Mouse (Mus musculus): ENCODE measurements around the gene 2410015M20Rik. TPM values are rescaled to one million over a fixed set of nuclear protein-coding genes. Genes with fewer than 3 reads are reported as not detected.

Gene 2410015M20Rik
- 228 and 238 TPM in 2 replicates for polyA plus RNA-seq (2012; rRNA removed)

GRCm38 (mm10) chr17:56609452-56610171 is at the start of gene 2410015M20Rik:
Gene 2410015M20Rik (minus strand): TSS chr17:56609771.

DNA sequence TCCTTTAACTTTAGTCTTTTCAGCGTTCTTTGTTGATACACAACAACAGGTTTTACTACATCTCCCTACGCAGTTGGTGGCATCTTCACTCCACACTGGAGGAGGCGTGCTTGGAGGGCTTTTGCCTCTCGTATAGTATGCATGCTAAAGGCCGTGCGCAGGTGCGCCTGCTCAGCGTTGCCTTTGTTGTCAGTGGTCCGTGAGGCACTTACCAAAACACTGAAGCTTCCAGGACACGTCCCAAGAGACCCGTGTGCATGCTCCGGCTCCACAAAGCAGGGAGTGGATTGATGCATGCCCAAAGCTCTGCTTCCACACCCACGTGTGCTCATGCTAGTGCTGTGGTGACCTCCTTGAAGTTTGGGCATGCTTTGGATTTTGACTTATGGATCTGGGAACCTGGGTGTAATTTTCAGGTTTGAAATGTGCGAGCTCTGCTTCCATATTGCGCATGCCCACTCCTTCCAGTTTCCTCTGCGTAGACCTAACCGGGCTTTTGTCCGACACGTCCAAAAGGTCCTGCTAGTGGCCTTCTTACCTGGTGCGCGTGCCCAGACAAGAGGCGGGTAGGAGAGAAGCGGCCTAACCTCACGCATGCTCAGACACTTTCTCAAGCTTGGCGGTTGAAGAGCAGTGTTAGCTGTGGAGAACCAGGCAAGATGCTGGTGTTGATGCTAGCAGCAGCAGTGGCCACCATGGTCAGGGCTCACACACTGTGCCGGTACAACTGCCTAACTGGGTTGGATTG is 18.1 kb upstream of the 2410015M20Rik start, which contains the start of gene Catsperd:
Gene Catsperd (plus strand): TSS at position 614 of the 748 bp plus-strand sequence.

GRCm38 (mm10) chr17:56626754-56627470 is 17.3 kb upstream of the 2410015M20Rik start, which contains the start of gene Lonp1:
Gene Lonp1 (minus strand): TSS chr17:56626887.

GRCm38 (mm10) chr17:56613236-56613844 is 3.8 kb upstream of the 2410015M20Rik start, which contains the start of gene Rpl36:
Gene Rpl36 (plus strand): TSS chr17:56613416.

DNA sequence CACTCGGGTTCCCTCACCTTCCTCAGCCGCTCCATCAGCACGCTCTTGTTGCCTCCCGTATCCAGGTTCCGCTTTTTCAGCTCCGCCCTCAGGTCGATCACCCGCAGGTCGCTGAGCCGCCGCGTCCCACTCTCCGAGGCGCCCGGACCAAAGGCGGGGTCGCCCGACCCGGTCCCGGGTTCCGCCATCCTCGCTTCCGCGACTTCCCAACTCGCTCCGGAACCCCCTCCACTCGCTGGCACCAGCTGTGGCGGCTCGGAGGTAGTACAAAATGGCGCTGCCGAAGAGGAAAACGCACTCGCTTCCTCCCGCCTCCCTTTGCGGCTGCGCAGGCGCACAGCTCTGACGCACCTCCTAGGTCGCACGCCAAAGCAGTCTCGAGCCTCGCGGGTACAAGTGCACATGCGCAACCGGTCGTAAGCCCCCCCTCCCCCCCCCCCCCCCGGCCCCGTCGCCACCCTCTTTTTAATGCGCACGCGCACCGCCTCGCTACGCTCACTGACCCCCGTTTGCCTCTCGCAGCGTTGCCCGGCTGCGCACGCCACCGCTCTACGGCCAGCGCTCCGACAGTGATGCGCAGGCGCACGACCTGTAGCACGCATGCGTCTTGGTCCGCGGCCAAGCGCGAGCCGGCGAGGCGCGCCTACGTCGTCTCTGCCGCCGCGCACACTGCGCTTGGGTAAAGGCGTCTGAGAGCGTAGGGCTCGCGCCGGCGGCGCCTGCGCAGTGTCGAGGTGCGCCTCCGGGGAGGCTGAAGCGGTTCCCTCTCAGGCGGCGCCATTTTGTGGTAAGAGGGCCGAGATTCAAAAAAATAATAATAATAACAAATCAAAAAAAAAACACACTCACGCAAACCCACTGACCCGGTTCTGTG is 25.1 kb downstream of the 2410015M20Rik start, which contains the start of the genes Safb2 and Safb:
Gene Safb2 (minus strand): TSS at position 329 of the 874 bp plus-strand sequence.
Gene Safb (plus strand): TSS at position 569 of the 874 bp plus-strand sequence.

Other genes starting within 250 kb of the 2410015M20Rik start
- gene Ptprs, start 133.3 kb downstream of the 2410015M20Rik start, polyA plus RNA-seq (2012; rRNA removed) = 115 and 127 TPM in 2 replicates
- not detected in 2 replicates for gene Znrf4, start 97.3 kb downstream of the 2410015M20Rik start, polyA plus RNA-seq (2012; rRNA removed)
- 7.0 and 8.1 TPM in 2 replicates for gene Gm20219, start 55.4 kb downstream of the 2410015M20Rik start, polyA plus RNA-seq (2012; rRNA removed)
- 83.7 and 97.7 TPM in 2 replicates for gene Safb2, start 25.2 kb downstream of the 2410015M20Rik start, polyA plus RNA-seq (2012; rRNA removed)
- gene Safb, start 24.9 kb downstream of the 2410015M20Rik start, polyA plus RNA-seq (2012; rRNA removed) = 70.0 and 79.4 TPM in 2 replicates
- 3,218 and 3,337 TPM in 2 replicates for gene Rpl36, start 3.6 kb upstream of the 2410015M20Rik start, polyA plus RNA-seq (2012; rRNA removed)
- 61.2 and 64.0 TPM in 2 replicates for gene Lonp1, start 17.1 kb upstream of the 2410015M20Rik start, polyA plus RNA-seq (2012; rRNA removed)
- gene Catsperd, start 18.4 kb upstream of the 2410015M20Rik start, polyA plus RNA-seq (2012; rRNA removed) = 0.30 and 0.41 TPM in 2 replicates
- 77.0 and 80.9 TPM in 2 replicates for gene Ranbp3, start 63.5 kb upstream of the 2410015M20Rik start, polyA plus RNA-seq (2012; rRNA removed)
- 678 and 874 TPM in 2 replicates for gene Ndufa11, start 108.0 kb upstream of the 2410015M20Rik start, polyA plus RNA-seq (2012; rRNA removed)
- 29.0 and 41.6 TPM in 2 replicates for gene Vmac, start 108.3 kb upstream of the 2410015M20Rik start, polyA plus RNA-seq (2012; rRNA removed)
- gene Nrtn, start 147.8 kb upstream of the 2410015M20Rik start, polyA plus RNA-seq (2012; rRNA removed) = 58.2 and 62.5 TPM in 2 replicates
- gene Dus3l, start 155.0 kb upstream of the 2410015M20Rik start, polyA plus RNA-seq (2012; rRNA removed) = 75.7 and 94.5 TPM in 2 replicates
- 3.8 and 4.5 TPM in 2 replicates for gene Prr22, start 160.5 kb upstream of the 2410015M20Rik start, polyA plus RNA-seq (2012; rRNA removed)
- 13.0 and 16.5 TPM in 2 replicates for gene Rfx2, start 221.2 kb upstream of the 2410015M20Rik start, polyA plus RNA-seq (2012; rRNA removed)

Data from colon, adult 2 months (tissue).